Mouse (Mus musculus) liver, embryonic 14.5 days (tissue): ENCODE data around the gene Vmn1r95.
"Not testable (repeated sequence)": the region's sequence is repeated elsewhere in the genome, so short reads cannot be mapped to it uniquely, and the experiment has no call there.

Experiments used
- CTCF ChIP-seq: IDR thresholded peaks from 2 replicates; pipeline ENCODE4 v1.5.1; 2016; ENCODE audit warnings: antibody characterized with exemption, low read depth, control low read depth
- EP300 ChIP-seq: IDR thresholded peaks from 2 replicates; pipeline ENCODE4 v1.6.1; 2016; ENCODE audit warnings: antibody characterized with exemption, low read depth

DNA sequence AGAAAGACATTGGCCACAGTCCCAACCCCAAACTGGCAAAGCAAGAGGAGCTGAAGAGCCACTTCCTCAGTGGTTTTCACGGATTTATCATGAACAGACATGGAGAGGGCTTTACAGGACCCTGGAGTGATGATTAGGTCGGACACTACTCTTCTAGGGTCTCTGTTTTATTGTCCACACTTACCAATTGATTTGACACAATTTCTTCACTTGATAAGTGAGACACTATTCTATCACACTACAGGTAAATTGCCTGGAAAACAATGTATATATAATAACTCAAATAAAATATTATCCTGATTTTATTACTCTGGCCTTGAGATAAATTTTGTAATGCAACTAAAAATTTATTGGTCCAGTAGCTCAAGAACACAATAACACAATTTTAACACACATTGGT lies 40.2 kb downstream of the Vmn1r95 start, which contains the start of gene Gm4498:
- TF ChIP-seq CTCF, EP300: not testable (repeated sequence)
